Mouse (Mus musculus) lung, embryonic 15.5 days (tissue): Measurements from ENCODE around the gene B3galnt1. TPM values are rescaled to one million over a fixed set of nuclear protein-coding genes. Genes with fewer than 3 reads are reported as not detected.

ENCODE experiments used
- ATAC-seq: fragments of 200-750 bp; cut with Nextera tagmentation; 2 replicates; pipeline ENCODE4 v1.8.0; 2017; ENCODE audit warnings: moderate number of reproducible peaks, borderline replicate concordance; ENCODE audit not compliant: low FRiP score, low TSS enrichment; ENCODE audit errors: extremely low read depth
- H3K27ac ChIP-seq: fragments of 300-500 bp; sonication (generic); 2 replicates; pipeline ENCODE4 v1.5.1; 2015; ENCODE audit warnings: moderate library complexity, mild to moderate bottlenecking, inconsistent platforms
- H3K27me3 ChIP-seq: fragments of 300-500 bp; sonication (generic); 2 replicates; pipeline ENCODE4 v1.6.1; 2015; ENCODE audit warnings: inconsistent platforms
- H3K36me3 ChIP-seq: fragments of 300-500 bp; sonication (generic); 2 replicates; pipeline ENCODE4 v1.6.1; 2015; ENCODE audit warnings: inconsistent platforms
- H3K4me1 ChIP-seq: fragments of 300-500 bp; sonication (generic); 2 replicates; pipeline ENCODE4 v1.6.1; 2015; ENCODE audit warnings: inconsistent platforms
- H3K4me2 ChIP-seq: fragments of 300-500 bp; sonication (generic); 2 replicates; pipeline ENCODE4 v1.6.1; 2015; ENCODE audit warnings: inconsistent platforms, mild to moderate bottlenecking, moderate library complexity
- H3K4me3 ChIP-seq: fragments of 300-500 bp; sonication (generic); 2 replicates; pipeline ENCODE4 v1.5.1; 2015; ENCODE audit warnings: mild to moderate bottlenecking, inconsistent platforms
- H3K9ac ChIP-seq: fragments of 300-500 bp; sonication (generic); 2 replicates; pipeline ENCODE4 v1.6.1; 2015; ENCODE audit warnings: inconsistent platforms
- H3K9me3 ChIP-seq: fragments of 300-500 bp; sonication (generic); 2 replicates; pipeline ENCODE4 v1.6.1; 2016; ENCODE audit warnings: inconsistent platforms
- WGBS: fragments of 180-500 bp; shearing (Covaris S2); methylation state at CpG from one replicate; pipeline ENCODE4 v1.1.7; 2015; 5-methylcytosine and 5-hydroxymethylcytosine counted together
- polyA plus RNA-seq: library from polyadenylated mRNA; unstranded; fragments of >200 nt; fragmentation: Nextera tagmentation; extraction: Ambion mirVana; gene quantifications from 2 replicates; pipeline ENCODE4 v1.2.1, GENCODE M21; 2015

Gene B3galnt1
- polyA plus RNA-seq = 32.9 and 35.0 TPM in 2 replicates

- H3K4me1 ChIP-seq = peaks cover 16% of the 10 kb centered on the region; the same call in 1 of the 2 replicates
- peak within 1 kb of the TSS; percentile 67 for H3K9ac ChIP-seq
- H3K4me3 ChIP-seq = peak within 1 kb of the TSS; percentile 77
- H3K27ac ChIP-seq = 0 out of 2 replicates have a peak within 1 kb of the TSS, but pooled peaks have one; percentile 20
- no peaks in the 10 kb centered on the region for H3K9me3 ChIP-seq
- H3K36me3 ChIP-seq = no peaks in the 10 kb centered on the region
- peak within 1 kb of the TSS; percentile 92 for H3K4me2 ChIP-seq
- no peaks in the 10 kb centered on the region for H3K27me3 ChIP-seq
- under 1% methylated on average over 79 of the region's 99 CpGs for WGBS
- ATAC-seq = peak; percentile 81
Observed at GRCm38 (mm10) chr3:69598261-69599165, at the start of gene B3galnt1. Gene B3galnt1 (minus strand): TSS chr3:69598960.

- Histone ChIP-seq H3K4me3 (no peak overlapping the region), H3K4me2 (no peak overlapping the region), H3K27me3 (no peaks in the 10 kb centered on the region), H3K27ac (no peak overlapping the region), H3K36me3 (no peaks in the 10 kb centered on the region), H3K9me3 (no peaks in the 10 kb centered on the region), H3K4me1 (no peaks in the 10 kb centered on the region), H3K9ac (no peak overlapping the region)
- 74% methylated on average over 3 of the region's 3 CpGs for WGBS
- ATAC-seq = no peak
Observed at GRCm38 (mm10) chr3:69634521-69634920, 35.8 kb upstream of the B3galnt1 start.

GRCm38 (mm10) chr3:69633706-69634420, 35.1 kb upstream of the B3galnt1 start:
- no peaks in the 10 kb centered on the region for H3K27me3 ChIP-seq
- H3K9me3 ChIP-seq = no peaks in the 10 kb centered on the region
- H3K4me2 ChIP-seq = no peak overlapping the region
- no peak overlapping the region for H3K4me3 ChIP-seq
- H3K9ac ChIP-seq = no peak overlapping the region
- no peaks in the 10 kb centered on the region for H3K4me1 ChIP-seq
- WGBS = 73% methylated on average over 12 of the region's 12 CpGs
- no peak for ATAC-seq
- H3K36me3 ChIP-seq = no peaks in the 10 kb centered on the region
- H3K27ac ChIP-seq = no peak overlapping the region

GRCm38 (mm10) chr3:69626963-69627590, 28.3 kb upstream of the B3galnt1 start:
- Histone ChIP-seq H3K4me2 (no peak overlapping the region), H3K27me3 (no peaks in the 10 kb centered on the region), H3K36me3 (no peaks in the 10 kb centered on the region), H3K4me1 (no peaks in the 10 kb centered on the region), H3K4me3 (no peak overlapping the region), H3K9me3 (no peaks in the 10 kb centered on the region), H3K9ac (no peak overlapping the region), H3K27ac (no peak overlapping the region)
- ATAC-seq = no peak; the same call in 1 of the 2 replicates
- 70% methylated on average over 11 of the region's 11 CpGs for WGBS

- Histone ChIP-seq H3K36me3 (no peaks in the 10 kb centered on the region), H3K4me1 (no peaks in the 10 kb centered on the region)
- 79% methylated on average over 11 of the region's 11 CpGs for WGBS
Observed at GRCm38 (mm10) chr3:69626213-69626962, 27.6 kb upstream of the B3galnt1 start.

GRCm38 (mm10) chr3:69624182-69624581, 25.4 kb upstream of the B3galnt1 start:
- no peaks in the 10 kb centered on the region for H3K4me1 ChIP-seq
- H3K36me3 ChIP-seq = no peaks in the 10 kb centered on the region
- no peaks in the 10 kb centered on the region for H3K9me3 ChIP-seq
- no peak overlapping the region for H3K9ac ChIP-seq
- ATAC-seq = no peak
- WGBS = 66% methylated on average over 2 of the region's 2 CpGs
- H3K4me3 ChIP-seq = no peak overlapping the region
- no peak overlapping the region for H3K4me2 ChIP-seq
- H3K27ac ChIP-seq = no peak overlapping the region
- no peaks in the 10 kb centered on the region for H3K27me3 ChIP-seq

More at GRCm38 (mm10) chr3:69626213-69626962, 27.6 kb upstream of the B3galnt1 start:
- H3K27me3 ChIP-seq = no peaks in the 10 kb centered on the region
- no peak overlapping the region for H3K9ac ChIP-seq
- no peak overlapping the region for H3K27ac ChIP-seq
- H3K9me3 ChIP-seq = no peaks in the 10 kb centered on the region
- ATAC-seq = no peak
- H3K4me3 ChIP-seq = no peak overlapping the region
- no peak overlapping the region for H3K4me2 ChIP-seq

GRCm38 (mm10) chr3:69607909-69608308, 9.1 kb upstream of the B3galnt1 start:
- H3K4me3 ChIP-seq = no peak overlapping the region
- no peak overlapping the region for H3K4me2 ChIP-seq
- H3K9ac ChIP-seq = no peak overlapping the region
- H3K27me3 ChIP-seq = no peaks in the 10 kb centered on the region
- H3K9me3 ChIP-seq = no peaks in the 10 kb centered on the region
- no peaks in the 10 kb centered on the region for H3K36me3 ChIP-seq
- no peaks in the 10 kb centered on the region for H3K4me1 ChIP-seq
- no peak for ATAC-seq
- H3K27ac ChIP-seq = no peak overlapping the region
- 88% methylated on average over 5 of the region's 5 CpGs for WGBS

GRCm38 (mm10) chr3:69607468-69607867, 8.7 kb upstream of the B3galnt1 start:
- Histone ChIP-seq H3K4me3 (no peak overlapping the region), H3K27ac (no peak overlapping the region), H3K4me1 (no peaks in the 10 kb centered on the region), H3K4me2 (no peak overlapping the region), H3K27me3 (no peaks in the 10 kb centered on the region), H3K9ac (no peak overlapping the region), H3K9me3 (no peaks in the 10 kb centered on the region), H3K36me3 (no peaks in the 10 kb centered on the region)
- no peak for ATAC-seq
- WGBS = 59% methylated on average over 1 of the region's 1 CpGs

- no peaks in the 10 kb centered on the region for H3K4me1 ChIP-seq
- H3K27me3 ChIP-seq = no peaks in the 10 kb centered on the region
- no peak for ATAC-seq
- no peaks in the 10 kb centered on the region for H3K36me3 ChIP-seq
- H3K4me2 ChIP-seq = no peak overlapping the region
- 56% methylated on average over 1 of the region's 1 CpGs for WGBS
- H3K27ac ChIP-seq = no peak overlapping the region
- H3K9me3 ChIP-seq = no peaks in the 10 kb centered on the region
- no peak overlapping the region for H3K4me3 ChIP-seq
- H3K9ac ChIP-seq = no peak overlapping the region
Observed at GRCm38 (mm10) chr3:69606923-69607322, 8.2 kb upstream of the B3galnt1 start.

GRCm38 (mm10) chr3:69599166-69599500, 373 bp upstream of the B3galnt1 start:
- H3K27me3 ChIP-seq = no peaks in the 10 kb centered on the region
- H3K9me3 ChIP-seq = no peaks in the 10 kb centered on the region
- 17% methylated on average over 5 of the region's 5 CpGs for WGBS
- H3K4me1 ChIP-seq = peaks cover 16% of the 10 kb centered on the region; the same call in 1 of the 2 replicates
- no peaks in the 10 kb centered on the region for H3K36me3 ChIP-seq
- H3K4me3 ChIP-seq = peak overlapping the region; percentile 77
- peak overlapping the region; percentile 92 for H3K4me2 ChIP-seq
- peak overlapping the region; percentile 67 for H3K9ac ChIP-seq
- ATAC-seq = peak; percentile 28; the same call in 1 of the 2 replicates
- H3K27ac ChIP-seq = no peak overlapping the region

GRCm38 (mm10) chr3:69597816-69598215, 944 bp downstream of the B3galnt1 start:
- ATAC-seq = no peak
- H3K4me3 ChIP-seq = peak overlapping the region; percentile 77
- 9% methylated on average over 7 of the region's 7 CpGs for WGBS
- H3K4me1 ChIP-seq = peaks cover 16% of the 10 kb centered on the region; the same call in 1 of the 2 replicates
- H3K27ac ChIP-seq = no peak overlapping the region
- no peaks in the 10 kb centered on the region for H3K9me3 ChIP-seq
- no peaks in the 10 kb centered on the region for H3K36me3 ChIP-seq
- H3K9ac ChIP-seq = peak overlapping the region; percentile 67
- peak overlapping the region; percentile 92 for H3K4me2 ChIP-seq
- H3K27me3 ChIP-seq = no peaks in the 10 kb centered on the region
